ENCODE assay signal across 15 mouse cellular contexts in genomic region chr12:72389377-72390103, GRCm38 (mm10). TPM values are rescaled to one million over a fixed set of nuclear protein-coding genes. Genes with fewer than 3 reads are reported as not detected.
DNase-seq lines count a peak whose midpoint lies in the region; ATAC-seq lines count a peak whose summit lies in the region.
"Had no signal": no experiment of that assay in that cellular context is flagged by ENCODE, and none has a peak within 500 bp of the region (broad histone marks: within the 10 kb centered on the region; RNA-seq: fewer than 3 reads in every experiment).

No protein-coding gene starts in this region.

- WGBS in hindbrain, embryonic 13.5 days: 82% methylated on average over 14 of the region's 14 CpGs
- WGBS in hindbrain, embryonic 10.5 days: 91% methylated on average over 14 of the region's 14 CpGs
- WGBS in neural tube, embryonic 15.5 days: 72% methylated on average over 14 of the region's 14 CpGs
- WGBS in liver, embryonic 12.5 days (ENCODE audit: insufficient replicate concordance): 84% methylated on average over 14 of the region's 14 CpGs

- no peak overlapping the region for H3K4me2 ChIP-seq in hindbrain, embryonic 13.5 days
- no peak overlapping the region for H3K4me2 ChIP-seq in neural tube, embryonic 15.5 days
- H3K4me2 ChIP-seq in liver, embryonic 12.5 days: no peak overlapping the region
- H3K4me2 ChIP-seq: liver, embryonic 15.5 days; stomach, embryonic 15.5 days had no signal

- no peaks in the 10 kb centered on the region for H3K36me3 ChIP-seq in hindbrain, embryonic 13.5 days
- H3K36me3 ChIP-seq in hindbrain, embryonic 10.5 days: no peaks in the 10 kb centered on the region
- no peaks in the 10 kb centered on the region for H3K36me3 ChIP-seq in neural tube, embryonic 15.5 days
- H3K36me3 ChIP-seq in liver, embryonic 12.5 days: no peaks in the 10 kb centered on the region
- H3K36me3 ChIP-seq: liver, embryonic 15.5 days; stomach, embryonic 15.5 days had no signal

- no peak overlapping the region for H3K4me3 ChIP-seq in hindbrain, embryonic 13.5 days
- H3K4me3 ChIP-seq in hindbrain, embryonic 10.5 days: no peak overlapping the region
- H3K4me3 ChIP-seq in neural tube, embryonic 15.5 days (replicated peaks): no peak overlapping the region
- no peak overlapping the region for H3K4me3 ChIP-seq in liver, embryonic 12.5 days
- H3K4me3 ChIP-seq: liver, embryonic 15.5 days; myocyte; stomach, embryonic 15.5 days had no signal

- H3K9me3 ChIP-seq in hindbrain, embryonic 13.5 days: no peaks in the 10 kb centered on the region
- H3K9me3 ChIP-seq in hindbrain, embryonic 10.5 days: no peaks in the 10 kb centered on the region
- H3K9me3 ChIP-seq in neural tube, embryonic 15.5 days (replicated peaks): no peaks in the 10 kb centered on the region
- H3K9me3 ChIP-seq in liver, embryonic 12.5 days (replicated peaks): no peaks in the 10 kb centered on the region
- H3K9me3 ChIP-seq: liver, embryonic 15.5 days; stomach, embryonic 15.5 days had no signal

- H3K27me3 ChIP-seq in hindbrain, embryonic 13.5 days: no peaks in the 10 kb centered on the region
- no peaks in the 10 kb centered on the region for H3K27me3 ChIP-seq in hindbrain, embryonic 10.5 days (ENCODE audit: insufficient read depth, poor library complexity, severe bottlenecking)
- no peaks in the 10 kb centered on the region for H3K27me3 ChIP-seq in neural tube, embryonic 15.5 days (replicated peaks)
- H3K27me3 ChIP-seq in liver, embryonic 12.5 days (replicated peaks): no peaks in the 10 kb centered on the region
- H3K27me3 ChIP-seq: liver, embryonic 15.5 days; stomach, embryonic 15.5 days had no signal

- no peak overlapping the region for H3K9ac ChIP-seq in hindbrain, embryonic 13.5 days
- no peak overlapping the region for H3K9ac ChIP-seq in neural tube, embryonic 15.5 days (replicated peaks)
- no peak overlapping the region for H3K9ac ChIP-seq in liver, embryonic 12.5 days
- H3K9ac ChIP-seq: liver, embryonic 15.5 days; stomach, embryonic 15.5 days had no signal

- DNase-seq in hindbrain, embryonic 10.5 days (ENCODE audit: low spot score): no peak
- DNase-seq in neural tube, embryonic 10.5 days (ENCODE audit: extremely low spot score, low spot score): no peak
- peak; percentile 75 for DNase-seq in cerebellum, adult 9-11 months
- DNase-seq in ovary, postnatal 10 days (ENCODE audit: low spot score): no peak
- DNase-seq: gastrocnemius, postnatal 25 days; kidney, adult 11 months; thymus, postnatal 25 days had no signal

- no peak for ATAC-seq in hindbrain, embryonic 13.5 days (ENCODE audit: low FRiP score)
- ATAC-seq in neural tube, embryonic 15.5 days (ENCODE audit: low FRiP score): no peak
- ATAC-seq in liver, embryonic 12.5 days: no peak
- ATAC-seq: CD4-positive, CD25-positive, alpha-beta regulatory T cell, adult 4 months had no signal

- H3K4me1 ChIP-seq in hindbrain, embryonic 13.5 days (replicated peaks): peaks cover 13% of the 10 kb centered on the region
- H3K4me1 ChIP-seq in hindbrain, embryonic 10.5 days (replicated peaks): no peaks in the 10 kb centered on the region
- H3K4me1 ChIP-seq in neural tube, embryonic 15.5 days: peaks cover 5% of the 10 kb centered on the region; the same call in 1 of the 2 replicates
- no peaks in the 10 kb centered on the region for H3K4me1 ChIP-seq in liver, embryonic 12.5 days
- H3K4me1 ChIP-seq: liver, embryonic 15.5 days; stomach, embryonic 15.5 days had no signal

- H3K27ac ChIP-seq in hindbrain, embryonic 13.5 days: 0 out of 2 replicates have a peak overlapping the region, but pooled peaks have one; percentile 35
- H3K27ac ChIP-seq in hindbrain, embryonic 10.5 days: no peak overlapping the region
- H3K27ac ChIP-seq in neural tube, embryonic 15.5 days (replicated peaks): 0 out of 2 replicates have a peak overlapping the region, but pooled peaks have one; percentile 18
- H3K27ac ChIP-seq in liver, embryonic 12.5 days: no peak overlapping the region
- H3K27ac ChIP-seq: liver, embryonic 15.5 days; stomach, embryonic 15.5 days had no signal

RNA-seq across cellular contexts. Expression of gene Rtn1, which starts 19.3 kb away (rescaled TPM):
- 2,446 and 2,546 TPM in 2 replicates for polyA plus RNA-seq in hindbrain, embryonic 13.5 days (2015; fragmentation: Nextera tagmentation; extraction: Ambion mirVana)
- 162 and 390 TPM in 2 replicates for polyA plus RNA-seq in hindbrain, embryonic 10.5 days (2016; fragmentation: Nextera tagmentation; extraction: Ambion mirVana)
- 2,686 and 3,326 TPM in 2 replicates for polyA plus RNA-seq in neural tube, embryonic 15.5 days (2015; fragmentation: Nextera tagmentation; extraction: Ambion mirVana)
- 1.2 TPM in 2 replicates for polyA plus RNA-seq in liver, embryonic 12.5 days (2016; fragmentation: Nextera tagmentation; extraction: Ambion mirVana)
- polyA plus RNA-seq: CD4-positive, CD25-positive, alpha-beta regulatory T cell, adult 4 months; myocyte had no signal

RNA-seq across cellular contexts. Expression of gene Lrrc9, which starts 52.1 kb away (rescaled TPM):
- polyA plus RNA-seq in hindbrain, embryonic 13.5 days (2015; fragmentation: Nextera tagmentation; extraction: Ambion mirVana): 3.6 and 4.1 TPM in 2 replicates
- polyA plus RNA-seq in hindbrain, embryonic 10.5 days (2016; fragmentation: Nextera tagmentation; extraction: Ambion mirVana): 0.97 and 2.1 TPM in 2 replicates
- polyA plus RNA-seq in neural tube, embryonic 15.5 days (2015; fragmentation: Nextera tagmentation; extraction: Ambion mirVana): 3.6 and 3.7 TPM in 2 replicates
- 0.22 and 0.30 TPM in 2 replicates for polyA plus RNA-seq in liver, embryonic 12.5 days (2016; fragmentation: Nextera tagmentation; extraction: Ambion mirVana)
- polyA plus RNA-seq: large intestine, adult 2 months; myocyte had no signal

Comparison
In these comparisons a context has a peak if more than half of its experiments do, and no peak if none do; other contexts are left out.
1. H3K27ac ChIP-seq: peak in hindbrain, embryonic 13.5 days (single experiment) and neural tube, embryonic 15.5 days (single experiment); none in hindbrain, embryonic 10.5 days (single experiment) and liver, embryonic 12.5 days (single experiment).
2. RNA of gene Rtn1, which starts 19.3 kb away (polyA plus RNA-seq): 2,686 to 3,326 TPM in neural tube, embryonic 15.5 days, 2,446 to 2,546 TPM in hindbrain, embryonic 13.5 days and 162 to 390 TPM in hindbrain, embryonic 10.5 days; 1.2 TPM in liver, embryonic 12.5 days; every median in the first group is over 10 times any median in the second.